Mouse (Mus musculus): ENCODE results near the gene Snap29.

Snap29 gene

GRCm38 (mm10) chr16:17460254-17460653, 54.5 kb downstream of the Snap29 start:
- H3K27me3 ChIP-seq (ENCODE audit: insufficient read depth, low read length), result no peaks in the 10 kb centered on the region
- no peaks in the 10 kb centered on the region for H3K9me3 ChIP-seq (ENCODE audit: low read length)
- TF ChIP-seq CTCF (conservative IDR thresholded peaks at IDR 0.05; ENCODE audit: low read length) (peak; percentile 56), POU5F1 (IDR thresholded peaks at IDR 0.05; ENCODE audit: borderline replicate concordance, low read length) (no peak), NANOG (IDR thresholded peaks at IDR 0.05; ENCODE audit: borderline replicate concordance, low read length) (no peak)
- no peak overlapping the region for H3K4me3 ChIP-seq (replicated peaks; ENCODE audit: low read length)
- peaks cover 87% of the 10 kb centered on the region for H3K36me3 ChIP-seq (ENCODE audit: insufficient read depth, low read length)
- peaks cover 74% of the 10 kb centered on the region for H3K4me1 ChIP-seq (replicated peaks; ENCODE audit: low read depth, low read length)

GRCm38 (mm10) chr16:17461596-17461995, 55.8 kb downstream of the Snap29 start:
- H3K36me3 ChIP-seq (ENCODE audit: insufficient read depth, low read length), result peaks cover 76% of the 10 kb centered on the region
- TF ChIP-seq POU5F1 (IDR thresholded peaks at IDR 0.05; ENCODE audit: borderline replicate concordance, low read length), result no peak
- TF ChIP-seq NANOG (IDR thresholded peaks at IDR 0.05; ENCODE audit: borderline replicate concordance, low read length), result no peak
- TF ChIP-seq CTCF (conservative IDR thresholded peaks at IDR 0.05; ENCODE audit: low read length), result no peak
- no peak overlapping the region for H3K4me3 ChIP-seq (replicated peaks; ENCODE audit: low read length)

GRCm38 (mm10) chr16:17463184-17463583, 57.4 kb downstream of the Snap29 start:
- Histone ChIP-seq H3K36me3 (ENCODE audit: insufficient read depth, low read length) (peaks cover 72% of the 10 kb centered on the region), H3K4me1 (replicated peaks; ENCODE audit: low read depth, low read length) (peaks cover 58% of the 10 kb centered on the region), H3K27me3 (ENCODE audit: insufficient read depth, low read length) (no peaks in the 10 kb centered on the region), H3K9me3 (ENCODE audit: low read length) (no peaks in the 10 kb centered on the region), H3K4me3 (replicated peaks; ENCODE audit: low read length) (no peak overlapping the region)
- TF ChIP-seq NANOG (IDR thresholded peaks at IDR 0.05; ENCODE audit: borderline replicate concordance, low read length), result no peak
- no peak for TF ChIP-seq CTCF (conservative IDR thresholded peaks at IDR 0.05; ENCODE audit: low read length)
- TF ChIP-seq POU5F1 (IDR thresholded peaks at IDR 0.05; ENCODE audit: borderline replicate concordance, low read length), result no peak

More at GRCm38 (mm10) chr16:17461596-17461995, 55.8 kb downstream of the Snap29 start:
- Histone ChIP-seq H3K4me1 (replicated peaks; ENCODE audit: low read depth, low read length) (peaks cover 65% of the 10 kb centered on the region), H3K9me3 (ENCODE audit: low read length) (no peaks in the 10 kb centered on the region), H3K27me3 (ENCODE audit: insufficient read depth, low read length) (no peaks in the 10 kb centered on the region)

GRCm38 (mm10) chr16:17466875-17467663, 61.3 kb downstream of the Snap29 start:
- no peaks in the 10 kb centered on the region for H3K9me3 ChIP-seq (ENCODE audit: low read length)
- H3K4me3 ChIP-seq (replicated peaks; ENCODE audit: low read length), result no peak overlapping the region
- H3K36me3 ChIP-seq (ENCODE audit: insufficient read depth, low read length), result peaks cover 75% of the 10 kb centered on the region
- no peaks in the 10 kb centered on the region for H3K27me3 ChIP-seq (ENCODE audit: insufficient read depth, low read length)
- peaks cover 29% of the 10 kb centered on the region for H3K4me1 ChIP-seq (replicated peaks; ENCODE audit: low read depth, low read length)
- 0 out of 2 replicates have a peak, but pooled peaks have one; percentile 2 for TF ChIP-seq CTCF (conservative IDR thresholded peaks at IDR 0.05; ENCODE audit: low read length)
- no peak for TF ChIP-seq POU5F1 (IDR thresholded peaks at IDR 0.05; ENCODE audit: borderline replicate concordance, low read length)
- TF ChIP-seq NANOG (IDR thresholded peaks at IDR 0.05; ENCODE audit: borderline replicate concordance, low read length), result no peak

GRCm38 (mm10) chr16:17472498-17472897, 66.7 kb downstream of the Snap29 start:
- H3K9me3 ChIP-seq (ENCODE audit: low read length), result no peaks in the 10 kb centered on the region
- H3K36me3 ChIP-seq (ENCODE audit: insufficient read depth, low read length), result peaks cover 83% of the 10 kb centered on the region
- no peak overlapping the region for H3K4me3 ChIP-seq (replicated peaks; ENCODE audit: low read length)
- H3K4me1 ChIP-seq (replicated peaks; ENCODE audit: low read depth, low read length), result peaks cover 41% of the 10 kb centered on the region
- H3K27me3 ChIP-seq (ENCODE audit: insufficient read depth, low read length), result no peaks in the 10 kb centered on the region
- TF ChIP-seq CTCF (conservative IDR thresholded peaks at IDR 0.05; ENCODE audit: low read length) (no peak), NANOG (IDR thresholded peaks at IDR 0.05; ENCODE audit: borderline replicate concordance, low read length) (no peak)

- Histone ChIP-seq H3K9me3 (ENCODE audit: low read length) (no peaks in the 10 kb centered on the region), H3K4me1 (replicated peaks; ENCODE audit: low read depth, low read length) (peaks cover 55% of the 10 kb centered on the region), H3K36me3 (ENCODE audit: insufficient read depth, low read length) (peaks cover 70% of the 10 kb centered on the region), H3K4me3 (replicated peaks; ENCODE audit: low read length) (no peak overlapping the region), H3K27me3 (ENCODE audit: insufficient read depth, low read length) (no peaks in the 10 kb centered on the region)
- peak; percentile 99 for TF ChIP-seq CTCF (conservative IDR thresholded peaks at IDR 0.05; ENCODE audit: low read length)
- no peak for TF ChIP-seq POU5F1 (IDR thresholded peaks at IDR 0.05; ENCODE audit: borderline replicate concordance, low read length)
- TF ChIP-seq NANOG (IDR thresholded peaks at IDR 0.05; ENCODE audit: borderline replicate concordance, low read length), result no peak
Measured at GRCm38 (mm10) chr16:17474091-17474490, 68.3 kb downstream of the Snap29 start.

- TF ChIP-seq POU5F1 (IDR thresholded peaks at IDR 0.05; ENCODE audit: borderline replicate concordance, low read length) (no peak), NANOG (IDR thresholded peaks at IDR 0.05; ENCODE audit: borderline replicate concordance, low read length) (no peak), CTCF (conservative IDR thresholded peaks at IDR 0.05; ENCODE audit: low read length) (no peak)
- H3K4me1 ChIP-seq (replicated peaks; ENCODE audit: low read depth, low read length), result peaks cover 59% of the 10 kb centered on the region
Measured at GRCm38 (mm10) chr16:17474761-17475160, 69.0 kb downstream of the Snap29 start.

GRCm38 (mm10) chr16:17475326-17475725, 69.5 kb downstream of the Snap29 start:
- no peaks in the 10 kb centered on the region for H3K27me3 ChIP-seq (ENCODE audit: insufficient read depth, low read length)
- H3K4me3 ChIP-seq (replicated peaks; ENCODE audit: low read length), result no peak overlapping the region
- H3K9me3 ChIP-seq (ENCODE audit: low read length), result no peaks in the 10 kb centered on the region
- no peak for TF ChIP-seq NANOG (IDR thresholded peaks at IDR 0.05; ENCODE audit: borderline replicate concordance, low read length)
- TF ChIP-seq CTCF (conservative IDR thresholded peaks at IDR 0.05; ENCODE audit: low read length), result no peak
- TF ChIP-seq POU5F1 (IDR thresholded peaks at IDR 0.05; ENCODE audit: borderline replicate concordance, low read length), result no peak
- H3K4me1 ChIP-seq (replicated peaks; ENCODE audit: low read depth, low read length), result peaks cover 57% of the 10 kb centered on the region
- H3K36me3 ChIP-seq (ENCODE audit: insufficient read depth, low read length), result peaks cover 69% of the 10 kb centered on the region

More at GRCm38 (mm10) chr16:17474761-17475160, 69.0 kb downstream of the Snap29 start:
- Histone ChIP-seq H3K9me3 (ENCODE audit: low read length) (no peaks in the 10 kb centered on the region), H3K4me3 (replicated peaks; ENCODE audit: low read length) (no peak overlapping the region), H3K27me3 (ENCODE audit: insufficient read depth, low read length) (no peaks in the 10 kb centered on the region), H3K36me3 (ENCODE audit: insufficient read depth, low read length) (peaks cover 70% of the 10 kb centered on the region)

All from E14TG2a.4 (cell line).